Mouse (Mus musculus): Measurements from ENCODE around the gene Fuz. TPM values are rescaled to one million over a fixed set of nuclear protein-coding genes. Genes with fewer than 3 reads are reported as not detected.

The Fuz gene
- polyA plus RNA-seq, 1 experiment from 2014 or later = 11.9 TPM

- Histone ChIP-seq H3K4me3 (no peak overlapping the region), H3K9ac (no peak overlapping the region), H3K4me2 (no peak overlapping the region), H3K9me3 (replicated peaks) (no peaks in the 10 kb centered on the region), H3K27me3 (no peaks in the 10 kb centered on the region), H3K4me1 (replicated peaks) (peaks cover 72% of the 10 kb centered on the region), H3K36me3 (peaks cover 35% of the 10 kb centered on the region), H3K27ac (no peak overlapping the region)
- ATAC-seq (replicated peaks; ENCODE audit: insufficient number of reproducible peaks, insufficient read depth, low FRiP score, low read depth) = no peak
- WGBS = 79% methylated on average over 8 of the region's 8 CpGs
These were observed 33.4 kb upstream of the Fuz start for GRCm38 (mm10) chr7:44862434-44862833.

GRCm38 (mm10) chr7:44863210-44863609, 32.7 kb upstream of the Fuz start:
- ATAC-seq (replicated peaks; ENCODE audit: insufficient number of reproducible peaks, insufficient read depth, low FRiP score, low read depth) = no peak
- Histone ChIP-seq H3K9me3 (replicated peaks) (no peaks in the 10 kb centered on the region), H3K27me3 (no peaks in the 10 kb centered on the region), H3K9ac (no peak overlapping the region), H3K4me3 (no peak overlapping the region), H3K36me3 (peaks cover 35% of the 10 kb centered on the region), H3K4me1 (replicated peaks) (peaks cover 72% of the 10 kb centered on the region), H3K27ac (no peak overlapping the region), H3K4me2 (no peak overlapping the region)
- WGBS = 83% methylated on average over 14 of the region's 14 CpGs

- no peak overlapping the region for H3K4me2 ChIP-seq
- H3K27ac ChIP-seq = peak overlapping the region; percentile 100
- no peaks in the 10 kb centered on the region for H3K9me3 ChIP-seq (replicated peaks)
- H3K4me3 ChIP-seq = no peak overlapping the region
- no peak for ATAC-seq (replicated peaks; ENCODE audit: insufficient number of reproducible peaks, insufficient read depth, low FRiP score, low read depth)
- no peak overlapping the region for H3K9ac ChIP-seq
- WGBS = 82% methylated on average over 11 of the region's 11 CpGs
- H3K4me1 ChIP-seq (replicated peaks) = peaks cover 73% of the 10 kb centered on the region
- peaks cover 35% of the 10 kb centered on the region for H3K36me3 ChIP-seq
- no peaks in the 10 kb centered on the region for H3K27me3 ChIP-seq
These were observed 31.8 kb upstream of the Fuz start for GRCm38 (mm10) chr7:44863982-44864494.

GRCm38 (mm10) chr7:44864595-44865542, 31.0 kb upstream of the Fuz start:
- Histone ChIP-seq H3K27ac (peak overlapping the region; percentile 100), H3K4me3 (0 out of 2 replicates have a peak overlapping the region, but pooled peaks have one; percentile 0), H3K9me3 (replicated peaks) (no peaks in the 10 kb centered on the region), H3K27me3 (no peaks in the 10 kb centered on the region), H3K4me2 (peak overlapping the region; percentile 87), H3K4me1 (replicated peaks) (peaks cover 70% of the 10 kb centered on the region), H3K9ac (peak overlapping the region; percentile 27), H3K36me3 (peaks cover 35% of the 10 kb centered on the region)
- ATAC-seq (replicated peaks; ENCODE audit: insufficient number of reproducible peaks, insufficient read depth, low FRiP score, low read depth) = no peak
- WGBS = 65% methylated on average over 24 of the region's 24 CpGs

GRCm38 (mm10) chr7:44866276-44867009, 29.4 kb upstream of the Fuz start:
- 28% methylated on average over 15 of the region's 15 CpGs for WGBS
- Histone ChIP-seq H3K9ac (peak overlapping the region; percentile 34), H3K4me1 (replicated peaks) (peaks cover 67% of the 10 kb centered on the region), H3K4me2 (peak overlapping the region; percentile 87), H3K4me3 (peak overlapping the region; percentile 97), H3K27ac (peak overlapping the region; percentile 100), H3K27me3 (no peaks in the 10 kb centered on the region), H3K36me3 (peaks cover 35% of the 10 kb centered on the region), H3K9me3 (replicated peaks) (no peaks in the 10 kb centered on the region)
- ATAC-seq (replicated peaks; ENCODE audit: insufficient number of reproducible peaks, insufficient read depth, low FRiP score, low read depth) = peak; percentile 21

- Histone ChIP-seq H3K4me2 (peak overlapping the region; percentile 87), H3K4me3 (peak overlapping the region; percentile 97), H3K27me3 (no peaks in the 10 kb centered on the region), H3K4me1 (replicated peaks) (peaks cover 65% of the 10 kb centered on the region), H3K9ac (peak overlapping the region; percentile 43), H3K36me3 (peaks cover 31% of the 10 kb centered on the region), H3K9me3 (replicated peaks) (no peaks in the 10 kb centered on the region), H3K27ac (peak overlapping the region; percentile 100)
- no peak for ATAC-seq (replicated peaks; ENCODE audit: insufficient number of reproducible peaks, insufficient read depth, low FRiP score, low read depth)
- WGBS = 62% methylated on average over 19 of the region's 19 CpGs
These were observed 28.7 kb upstream of the Fuz start for GRCm38 (mm10) chr7:44867010-44867702.

- Histone ChIP-seq H3K36me3 (peaks cover 24% of the 10 kb centered on the region), H3K27ac (peak overlapping the region; percentile 100), H3K4me3 (peak overlapping the region; percentile 97), H3K9me3 (replicated peaks) (no peaks in the 10 kb centered on the region), H3K4me1 (replicated peaks) (peaks cover 72% of the 10 kb centered on the region), H3K4me2 (peak overlapping the region; percentile 87), H3K9ac (peak overlapping the region; percentile 100), H3K27me3 (no peaks in the 10 kb centered on the region)
- 35% methylated on average over 9 of the region's 9 CpGs for WGBS
- ATAC-seq (replicated peaks; ENCODE audit: insufficient number of reproducible peaks, insufficient read depth, low FRiP score, low read depth) = no peak
These were observed 28.1 kb upstream of the Fuz start for GRCm38 (mm10) chr7:44867802-44868201.

GRCm38 (mm10) chr7:44868465-44868864, 27.4 kb upstream of the Fuz start:
- Histone ChIP-seq H3K9me3 (replicated peaks) (no peaks in the 10 kb centered on the region), H3K4me1 (replicated peaks) (peaks cover 76% of the 10 kb centered on the region), H3K4me2 (peak overlapping the region; percentile 87), H3K9ac (peak overlapping the region; percentile 100), H3K27ac (peak overlapping the region; percentile 100), H3K4me3 (peak overlapping the region; percentile 97), H3K36me3 (peaks cover 18% of the 10 kb centered on the region), H3K27me3 (no peaks in the 10 kb centered on the region)
- WGBS = 8% methylated on average over 16 of the region's 16 CpGs
- ATAC-seq (replicated peaks; ENCODE audit: insufficient number of reproducible peaks, insufficient read depth, low FRiP score, low read depth) = no peak

GRCm38 (mm10) chr7:44868919-44869696, 26.8 kb upstream of the Fuz start:
- ATAC-seq (replicated peaks; ENCODE audit: insufficient number of reproducible peaks, insufficient read depth, low FRiP score, low read depth) = peak; percentile 61
- H3K4me3 ChIP-seq = peak overlapping the region; percentile 97
- H3K9me3 ChIP-seq (replicated peaks) = no peaks in the 10 kb centered on the region
- peaks cover 11% of the 10 kb centered on the region for H3K36me3 ChIP-seq
- H3K9ac ChIP-seq = peak overlapping the region; percentile 100
- peak overlapping the region; percentile 100 for H3K27ac ChIP-seq
- peak overlapping the region; percentile 87 for H3K4me2 ChIP-seq
- peaks cover 71% of the 10 kb centered on the region for H3K4me1 ChIP-seq (replicated peaks)
- WGBS = under 1% methylated on average over 97 of the region's 108 CpGs
- H3K27me3 ChIP-seq = no peaks in the 10 kb centered on the region
